Mouse (Mus musculus) stomach, postnatal 0 days (tissue): Measurements from ENCODE around the gene Gm10100.

ENCODE experiments used
- CTCF ChIP-seq: IDR thresholded peaks from 2 replicates; pipeline ENCODE4 v1.5.1; 2016; ENCODE audit warnings: antibody characterized with exemption, low read depth, mild to moderate bottlenecking, moderate library complexity
- EP300 ChIP-seq: optimal IDR thresholded peaks from 2 replicates; pipeline ENCODE3; 2016; ENCODE audit warnings: antibody characterized with exemption

DNA sequence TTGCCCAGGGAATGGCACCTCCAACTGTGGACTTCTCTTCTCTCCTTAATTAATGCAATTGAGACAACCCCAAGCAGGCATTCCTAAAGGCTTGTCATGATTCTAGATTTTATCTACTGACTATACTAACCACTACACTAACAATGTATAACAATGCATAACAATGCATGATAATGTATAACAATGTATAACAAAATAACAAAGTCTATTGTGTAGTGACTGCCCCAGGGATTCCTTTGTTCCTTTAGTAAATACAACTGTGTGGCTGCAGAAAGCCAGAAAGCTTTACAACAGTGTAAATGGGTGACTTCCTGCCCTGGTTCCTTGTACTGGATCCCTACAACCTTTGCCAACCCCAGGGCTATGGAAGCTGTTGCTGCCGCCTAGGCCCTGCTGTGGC lies 9.6 kb downstream of the Gm10100 start:
- TF ChIP-seq CTCF (no peak), EP300 (no peak)
